Mouse (Mus musculus) spleen, adult 2 months (tissue): Measurements from ENCODE around the gene Arhgap30. TPM values are rescaled to one million over a fixed set of nuclear protein-coding genes. Genes with fewer than 3 reads are reported as not detected.

Experiments
- DNase-seq, 2 experiments: peaks; one replicate each; pipeline versions ENCODE4 v3.0.0 to v3.0.0-alpha.2; 2012 to 2021; ENCODE audit warnings: low spot score in 2 of 2, low read depth in 1 of 2
- H3K27ac ChIP-seq: fragments of 200-500 bp; 2 replicates; pipeline ENCODE4 v1.5.1; 2012; ENCODE audit warnings: low read length, inconsistent platforms; ENCODE audit not compliant: insufficient read depth
- H3K27me3 ChIP-seq: fragments of 200-500 bp; 2 replicates; pipeline ENCODE4 v1.6.1; 2012; ENCODE audit warnings: mild to moderate bottlenecking, moderate library complexity, low read length, inconsistent platforms; ENCODE audit not compliant: control insufficient read depth, insufficient read depth
- H3K36me3 ChIP-seq: fragments of 200-500 bp; 2 replicates; pipeline ENCODE4 v1.6.1; 2012; ENCODE audit warnings: mild to moderate bottlenecking, low read length, inconsistent platforms; ENCODE audit not compliant: control insufficient read depth, insufficient read depth
- H3K4me1 ChIP-seq: fragments of 200-500 bp; 2 replicates; pipeline ENCODE4 v1.6.1; 2011; ENCODE audit warnings: inconsistent platforms; ENCODE audit not compliant: control insufficient read depth, insufficient read depth, insufficient read length
- H3K4me3 ChIP-seq: fragments of 200-500 bp; 2 replicates; pipeline ENCODE4 v1.5.1; 2011; ENCODE audit warnings: mild to moderate bottlenecking, inconsistent platforms; ENCODE audit not compliant: insufficient read depth, insufficient read length; ENCODE audit errors: extremely low read depth
- CTCF ChIP-seq: fragments of 200-500 bp; IDR thresholded peaks from 2 replicates; pipeline ENCODE4 v1.5.1; 2011; ENCODE audit warnings: mild to moderate bottlenecking, inconsistent platforms; ENCODE audit not compliant: insufficient read depth, insufficient read length, insufficient replicate concordance; ENCODE audit errors: extremely low read depth
- POLR2A ChIP-seq: fragments of 200-500 bp; IDR thresholded peaks from 2 replicates; pipeline ENCODE4 v1.6.1; 2011; ENCODE audit warnings: low read depth, low read length, inconsistent platforms
- WGBS: fragments of 180-500 bp; shearing (Covaris S2); methylation state at CpG from one replicate; pipeline ENCODE4 v1.1.7; 2018; 5-methylcytosine and 5-hydroxymethylcytosine counted together
- polyA plus RNA-seq: library from polyadenylated mRNA; depleted of rRNA; stranded (reverse); fragments of >200 nt; gene quantifications from 2 replicates; pipeline ENCODE4 v1.2.3, GENCODE M21; 2012

Arhgap30 gene
- polyA plus RNA-seq, 1 experiment = 79.5 TPM

DNA sequence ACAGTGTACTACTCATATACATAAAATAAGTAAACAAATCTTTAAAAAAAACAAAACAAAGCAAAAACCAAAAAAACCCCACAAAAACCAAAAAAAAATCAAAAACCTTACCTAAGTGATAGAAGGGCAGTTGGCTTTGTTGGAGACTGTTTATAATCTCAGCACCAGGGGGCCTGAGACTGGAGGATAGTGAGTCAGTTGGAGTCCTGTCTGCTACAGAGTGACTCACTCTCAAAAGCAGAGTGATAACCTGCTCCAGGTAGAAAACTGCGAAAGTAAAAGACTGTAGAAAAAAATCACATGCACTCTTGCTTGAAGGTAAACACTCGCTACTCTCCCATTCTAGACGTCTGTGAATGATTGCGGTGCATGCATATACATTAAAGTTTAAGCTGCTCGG lies 56.3 kb downstream of the Arhgap30 start:
- TF ChIP-seq CTCF = no peak
- no peak for TF ChIP-seq POLR2A
- 90% methylated on average over 5 of the region's 5 CpGs for WGBS

DNA sequence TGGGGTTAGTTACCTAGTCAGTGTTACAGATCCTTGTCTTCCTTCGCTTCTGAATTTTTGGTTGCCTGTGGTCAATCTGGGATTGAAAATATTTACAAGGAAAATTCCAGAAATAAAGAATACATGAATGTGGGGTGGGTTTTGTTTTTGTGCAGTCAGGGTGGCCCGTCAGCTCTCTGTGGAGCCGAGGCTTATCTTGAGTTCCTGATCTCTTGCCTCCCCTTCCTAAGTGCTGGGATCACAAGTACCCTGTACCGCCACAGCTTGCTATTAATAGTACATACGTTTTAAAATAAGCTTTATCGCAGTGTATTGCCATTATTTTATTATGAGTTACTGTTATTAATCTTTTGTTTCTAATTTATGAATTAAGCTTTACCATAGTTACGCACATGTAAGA lies 58.1 kb downstream of the Arhgap30 start:
- no peak for DNase-seq
- Histone ChIP-seq H3K4me3 (no peak overlapping the region), H3K36me3 (no peaks in the 10 kb centered on the region), H3K27ac (no peak overlapping the region), H3K4me1 (peaks cover 4% of the 10 kb centered on the region; the same call in 1 of the 2 replicates), H3K27me3 (no peaks in the 10 kb centered on the region)
- 61% methylated on average over 7 of the region's 7 CpGs for WGBS
- TF ChIP-seq CTCF (no peak), POLR2A (no peak)

More for the DNA sequence above, 56.3 kb downstream of the Arhgap30 start:
- Histone ChIP-seq H3K27ac (no peak overlapping the region), H3K36me3 (no peaks in the 10 kb centered on the region), H3K4me1 (peaks cover 7% of the 10 kb centered on the region; the same call in 1 of the 2 replicates), H3K27me3 (no peaks in the 10 kb centered on the region), H3K4me3 (no peak overlapping the region)
- DNase-seq = no peak

DNA sequence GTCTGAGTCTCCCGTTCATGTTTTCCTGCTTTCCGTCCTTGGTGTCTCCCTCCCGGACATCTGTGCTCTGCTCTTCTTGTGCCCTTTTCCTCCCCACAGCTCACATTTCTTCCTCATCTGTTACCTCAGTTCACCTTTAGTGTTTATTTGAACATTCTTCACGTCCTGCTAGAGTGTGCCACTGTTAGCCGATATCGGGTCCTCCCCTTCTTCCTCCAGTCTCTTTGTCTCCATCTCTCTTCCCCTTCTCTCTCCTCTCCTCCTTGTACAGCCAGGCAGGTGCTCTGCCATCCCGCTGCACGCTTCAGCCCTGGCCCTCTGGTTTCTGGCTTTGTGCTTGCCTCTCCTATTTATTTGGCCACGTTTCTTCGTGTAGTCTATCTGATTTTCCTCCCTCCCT lies 58.9 kb downstream of the Arhgap30 start:
- TF ChIP-seq POLR2A (no peak), CTCF (no peak)
- no peak for DNase-seq
- H3K36me3 ChIP-seq = no peaks in the 10 kb centered on the region
- WGBS = 30% methylated on average over 10 of the region's 10 CpGs
- no peak overlapping the region for H3K4me3 ChIP-seq
- H3K27me3 ChIP-seq = no peaks in the 10 kb centered on the region
- H3K4me1 ChIP-seq = no peaks in the 10 kb centered on the region
- no peak overlapping the region for H3K27ac ChIP-seq

DNA sequence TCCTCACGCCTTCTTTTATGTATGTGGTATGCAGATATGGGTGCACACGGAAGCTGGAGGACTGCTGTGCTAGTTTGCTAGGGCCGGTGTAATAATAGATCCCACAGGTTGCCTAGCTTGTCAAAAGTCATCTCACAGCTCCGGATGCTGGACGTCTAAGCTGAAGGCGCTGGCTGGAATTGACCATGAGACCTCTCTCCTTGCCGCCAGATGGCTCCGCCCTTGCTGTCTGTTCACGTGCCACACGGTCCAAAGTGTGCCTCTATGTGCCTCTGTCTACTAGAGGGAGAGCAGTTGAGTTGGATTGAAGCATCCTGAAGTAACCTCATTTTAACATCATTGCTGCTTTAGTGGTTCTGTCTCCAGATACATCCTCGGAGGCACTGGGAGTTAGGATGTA lies 61.3 kb downstream of the Arhgap30 start:
- no peak for TF ChIP-seq CTCF
- no peak for TF ChIP-seq POLR2A
- 89% methylated on average over 11 of the region's 11 CpGs for WGBS
- no peak for DNase-seq
- H3K27ac ChIP-seq = no peak overlapping the region
- H3K36me3 ChIP-seq = no peaks in the 10 kb centered on the region
- no peak overlapping the region for H3K4me3 ChIP-seq
- no peaks in the 10 kb centered on the region for H3K4me1 ChIP-seq
- H3K27me3 ChIP-seq = no peaks in the 10 kb centered on the region

DNA sequence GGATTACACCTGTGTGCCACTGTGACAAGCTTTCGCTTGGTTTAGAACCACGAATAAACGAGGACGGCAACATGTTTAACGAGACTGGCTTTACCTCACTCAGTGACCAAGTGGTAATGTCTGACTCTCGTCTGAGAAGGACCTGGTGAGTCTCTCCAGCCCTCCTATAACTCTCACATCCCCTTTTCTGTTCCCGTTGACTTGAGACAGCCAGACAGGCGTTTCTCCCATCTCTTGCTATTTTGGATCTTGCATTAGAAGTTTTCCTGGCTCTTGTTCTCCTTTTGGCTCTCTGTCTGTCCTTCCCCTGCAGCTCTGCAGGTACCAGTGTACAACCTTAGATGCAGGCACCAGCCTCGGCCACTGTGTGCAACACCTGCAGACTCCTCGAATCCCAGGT lies 62.2 kb downstream of the Arhgap30 start:
- 65% methylated on average over 10 of the region's 10 CpGs for WGBS
- Histone ChIP-seq H3K36me3 (no peaks in the 10 kb centered on the region), H3K27ac (no peak overlapping the region), H3K27me3 (no peaks in the 10 kb centered on the region), H3K4me1 (no peaks in the 10 kb centered on the region), H3K4me3 (no peak overlapping the region)
- no peak for DNase-seq
- TF ChIP-seq CTCF = no peak

DNA sequence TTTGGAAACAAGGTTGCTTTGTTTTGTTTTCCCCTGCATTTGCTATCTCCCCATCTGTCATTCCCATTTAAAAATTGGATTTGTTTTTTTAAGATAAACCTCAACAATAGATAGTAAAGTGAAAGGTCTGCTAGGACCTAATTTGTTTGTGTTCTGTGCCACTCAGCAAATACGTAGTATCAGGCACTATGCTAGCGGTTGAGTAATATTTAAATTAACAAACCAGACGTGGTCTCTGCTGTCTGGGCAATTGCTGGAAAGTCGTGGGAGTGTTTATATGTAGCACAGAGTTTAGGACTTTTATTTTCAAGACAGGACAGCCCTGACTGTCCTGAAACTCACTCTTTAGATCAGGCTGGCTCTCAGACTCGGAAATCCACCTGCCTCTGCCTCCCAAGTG lies 63.8 kb downstream of the Arhgap30 start:
- Histone ChIP-seq H3K27ac (no peak overlapping the region), H3K27me3 (no peaks in the 10 kb centered on the region), H3K4me3 (no peak overlapping the region), H3K4me1 (no peaks in the 10 kb centered on the region), H3K36me3 (no peaks in the 10 kb centered on the region)
- WGBS = 68% methylated on average over 5 of the region's 5 CpGs
- TF ChIP-seq POLR2A (no peak), CTCF (no peak)
- DNase-seq = no peak

DNA sequence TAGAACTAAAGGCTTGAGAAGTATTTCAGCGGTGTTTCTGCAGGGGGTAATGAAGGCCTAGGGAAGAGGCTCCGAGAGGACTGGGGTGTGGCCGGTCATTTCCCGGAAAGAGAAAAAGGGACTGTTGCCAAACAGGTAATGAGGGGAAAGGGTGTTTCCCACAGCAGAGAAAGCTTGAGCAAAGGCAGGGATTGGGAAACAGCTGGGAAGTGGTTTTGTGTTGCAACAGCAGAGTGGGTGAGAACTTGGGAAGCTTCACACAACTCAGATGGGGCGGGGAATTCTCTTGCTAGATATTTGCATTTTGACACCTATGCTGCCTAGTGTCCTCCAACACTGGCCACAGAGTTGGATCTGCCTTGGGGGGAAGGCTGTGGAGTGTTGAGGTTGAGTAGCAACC lies 64.2 kb downstream of the Arhgap30 start:
- no peak overlapping the region for H3K4me3 ChIP-seq
- DNase-seq = no peak
- WGBS = 82% methylated on average over 5 of the region's 5 CpGs
- TF ChIP-seq CTCF = no peak
- TF ChIP-seq POLR2A = no peak
- H3K27ac ChIP-seq = no peak overlapping the region
- no peaks in the 10 kb centered on the region for H3K4me1 ChIP-seq
- no peaks in the 10 kb centered on the region for H3K36me3 ChIP-seq
- H3K27me3 ChIP-seq = no peaks in the 10 kb centered on the region

DNA sequence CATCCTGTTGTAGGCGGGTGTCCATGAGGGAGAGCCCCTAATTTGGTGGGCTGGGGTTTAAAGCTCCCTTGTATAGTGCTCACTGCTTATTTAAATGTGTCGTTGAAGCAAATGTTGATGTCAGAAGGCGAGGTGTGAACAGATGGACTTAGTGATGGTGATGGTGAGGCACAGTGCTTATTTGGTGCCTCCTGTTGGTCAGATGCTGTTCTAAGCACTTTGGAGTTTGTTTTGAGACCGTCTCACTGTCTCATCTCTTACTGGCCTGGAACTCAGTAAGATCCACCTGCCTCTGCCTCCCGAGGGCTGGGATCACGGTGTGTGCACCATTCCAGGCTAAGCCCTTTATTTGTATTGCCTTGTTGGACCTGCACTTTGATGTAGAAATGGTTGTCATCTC lies 66.2 kb downstream of the Arhgap30 start:
- Histone ChIP-seq H3K27ac (no peak overlapping the region), H3K4me3 (no peak overlapping the region)
- 75% methylated on average over 6 of the region's 6 CpGs for WGBS

More for the DNA sequence above, 66.2 kb downstream of the Arhgap30 start:
- no peak for DNase-seq
- Histone ChIP-seq H3K36me3 (no peaks in the 10 kb centered on the region), H3K4me1 (no peaks in the 10 kb centered on the region), H3K27me3 (no peaks in the 10 kb centered on the region)
- no peak for TF ChIP-seq POLR2A
- no peak for TF ChIP-seq CTCF
